Mouse (Mus musculus): Measurements from ENCODE around the gene Mlycd. TPM values are rescaled to one million over a fixed set of nuclear protein-coding genes. Genes with fewer than 3 reads are reported as not detected.

The Mlycd gene
- polyA plus RNA-seq, 1 experiment from 2014 or later, result 14.2 TPM

GRCm38 (mm10) chr8:119395072-119395950, 633 bp downstream of the Mlycd start:
- Histone ChIP-seq H3K9me3 (replicated peaks; ENCODE audit: control insufficient read depth, low read length) (no peaks in the 10 kb centered on the region), H3K4me2 (peak overlapping the region; percentile 100), H3K27me3 (ENCODE audit: control insufficient read depth, insufficient read depth, low read length) (no peaks in the 10 kb centered on the region), H3K27ac (ENCODE audit: low read depth, low read length) (peak overlapping the region; percentile 84), H3K9ac (ENCODE audit: low read depth, low read length) (peak overlapping the region; percentile 91), H3K4me3 (ENCODE audit: low read depth, low read length) (peak overlapping the region; percentile 87), H3K36me3 (ENCODE audit: control insufficient read depth, insufficient read depth, low read length) (no peaks in the 10 kb centered on the region), H3K4me1 (ENCODE audit: control insufficient read depth, insufficient read depth, low read length) (peaks cover 6% of the 10 kb centered on the region)
- ATAC-seq (replicated peaks; ENCODE audit: insufficient number of reproducible peaks, low FRiP score, low TSS enrichment), result peak; percentile 41
- 4% methylated on average over 74 of the region's 83 CpGs for WGBS (ENCODE audit: insufficient replicate concordance)

- Histone ChIP-seq H3K4me1 (ENCODE audit: control insufficient read depth, insufficient read depth, low read length) (peaks cover 6% of the 10 kb centered on the region), H3K4me2 (no peak overlapping the region), H3K27ac (ENCODE audit: low read depth, low read length) (no peak overlapping the region), H3K9ac (ENCODE audit: low read depth, low read length) (no peak overlapping the region), H3K36me3 (ENCODE audit: control insufficient read depth, insufficient read depth, low read length) (peaks cover 5% of the 10 kb centered on the region), H3K9me3 (replicated peaks; ENCODE audit: control insufficient read depth, low read length) (no peaks in the 10 kb centered on the region), H3K27me3 (ENCODE audit: control insufficient read depth, insufficient read depth, low read length) (no peaks in the 10 kb centered on the region), H3K4me3 (ENCODE audit: low read depth, low read length) (no peak overlapping the region)
- WGBS (ENCODE audit: insufficient replicate concordance), result 87% methylated on average over 9 of the region's 9 CpGs
- ATAC-seq (replicated peaks; ENCODE audit: insufficient number of reproducible peaks, low FRiP score, low TSS enrichment), result no peak
Observed at GRCm38 (mm10) chr8:119398558-119398957, 3.9 kb downstream of the Mlycd start.

GRCm38 (mm10) chr8:119399255-119399654, 4.6 kb downstream of the Mlycd start:
- Histone ChIP-seq H3K4me2 (no peak overlapping the region), H3K27ac (ENCODE audit: low read depth, low read length) (0 out of 2 replicates have a peak overlapping the region, but pooled peaks have one; percentile 35), H3K9ac (ENCODE audit: low read depth, low read length) (no peak overlapping the region), H3K36me3 (ENCODE audit: control insufficient read depth, insufficient read depth, low read length) (peaks cover 5% of the 10 kb centered on the region), H3K4me1 (ENCODE audit: control insufficient read depth, insufficient read depth, low read length) (peaks cover 6% of the 10 kb centered on the region), H3K9me3 (replicated peaks; ENCODE audit: control insufficient read depth, low read length) (no peaks in the 10 kb centered on the region), H3K4me3 (ENCODE audit: low read depth, low read length) (no peak overlapping the region), H3K27me3 (ENCODE audit: control insufficient read depth, insufficient read depth, low read length) (no peaks in the 10 kb centered on the region)
- ATAC-seq (replicated peaks; ENCODE audit: insufficient number of reproducible peaks, low FRiP score, low TSS enrichment), result no peak
- WGBS (ENCODE audit: insufficient replicate concordance), result 67% methylated on average over 6 of the region's 6 CpGs

GRCm38 (mm10) chr8:119400122-119400671, 5.5 kb downstream of the Mlycd start:
- Histone ChIP-seq H3K4me1 (ENCODE audit: control insufficient read depth, insufficient read depth, low read length) (peaks cover 6% of the 10 kb centered on the region), H3K9ac (ENCODE audit: low read depth, low read length) (no peak overlapping the region), H3K4me2 (no peak overlapping the region), H3K27ac (ENCODE audit: low read depth, low read length) (no peak overlapping the region), H3K36me3 (ENCODE audit: control insufficient read depth, insufficient read depth, low read length) (peaks cover 5% of the 10 kb centered on the region), H3K27me3 (ENCODE audit: control insufficient read depth, insufficient read depth, low read length) (no peaks in the 10 kb centered on the region), H3K4me3 (ENCODE audit: low read depth, low read length) (no peak overlapping the region), H3K9me3 (replicated peaks; ENCODE audit: control insufficient read depth, low read length) (no peaks in the 10 kb centered on the region)
- ATAC-seq (replicated peaks; ENCODE audit: insufficient number of reproducible peaks, low FRiP score, low TSS enrichment), result no peak
- 70% methylated on average over 9 of the region's 9 CpGs for WGBS (ENCODE audit: insufficient replicate concordance)

GRCm38 (mm10) chr8:119400904-119401303, 6.2 kb downstream of the Mlycd start:
- peaks cover 5% of the 10 kb centered on the region for H3K36me3 ChIP-seq (ENCODE audit: control insufficient read depth, insufficient read depth, low read length)

GRCm38 (mm10) chr8:119403912-119404311, 9.2 kb downstream of the Mlycd start:
- no peak for ATAC-seq (replicated peaks; ENCODE audit: insufficient number of reproducible peaks, low FRiP score, low TSS enrichment)
- Histone ChIP-seq H3K9me3 (replicated peaks; ENCODE audit: control insufficient read depth, low read length) (no peaks in the 10 kb centered on the region), H3K9ac (ENCODE audit: low read depth, low read length) (no peak overlapping the region), H3K4me3 (ENCODE audit: low read depth, low read length) (no peak overlapping the region), H3K4me1 (ENCODE audit: control insufficient read depth, insufficient read depth, low read length) (no peaks in the 10 kb centered on the region), H3K4me2 (no peak overlapping the region), H3K27ac (ENCODE audit: low read depth, low read length) (no peak overlapping the region), H3K36me3 (ENCODE audit: control insufficient read depth, insufficient read depth, low read length) (peaks cover 5% of the 10 kb centered on the region), H3K27me3 (ENCODE audit: control insufficient read depth, insufficient read depth, low read length) (no peaks in the 10 kb centered on the region)
- WGBS (ENCODE audit: insufficient replicate concordance), result 74% methylated on average over 10 of the region's 10 CpGs

More at GRCm38 (mm10) chr8:119400904-119401303, 6.2 kb downstream of the Mlycd start:
- WGBS (ENCODE audit: insufficient replicate concordance), result 75% methylated on average over 3 of the region's 3 CpGs
- ATAC-seq (replicated peaks; ENCODE audit: insufficient number of reproducible peaks, low FRiP score, low TSS enrichment), result no peak
- Histone ChIP-seq H3K27me3 (ENCODE audit: control insufficient read depth, insufficient read depth, low read length) (no peaks in the 10 kb centered on the region), H3K27ac (ENCODE audit: low read depth, low read length) (no peak overlapping the region), H3K9me3 (replicated peaks; ENCODE audit: control insufficient read depth, low read length) (no peaks in the 10 kb centered on the region), H3K4me1 (ENCODE audit: control insufficient read depth, insufficient read depth, low read length) (peaks cover under 1% of the 10 kb centered on the region), H3K4me2 (no peak overlapping the region), H3K9ac (ENCODE audit: low read depth, low read length) (no peak overlapping the region), H3K4me3 (ENCODE audit: low read depth, low read length) (no peak overlapping the region)

- H3K4me3 ChIP-seq (ENCODE audit: low read depth, low read length), result no peak overlapping the region
- H3K4me2 ChIP-seq, result no peak overlapping the region
- H3K9me3 ChIP-seq (replicated peaks; ENCODE audit: control insufficient read depth, low read length), result no peaks in the 10 kb centered on the region
- H3K36me3 ChIP-seq (ENCODE audit: control insufficient read depth, insufficient read depth, low read length), result peaks cover 10% of the 10 kb centered on the region
- ATAC-seq (replicated peaks; ENCODE audit: insufficient number of reproducible peaks, low FRiP score, low TSS enrichment), result no peak
- no peak overlapping the region for H3K27ac ChIP-seq (ENCODE audit: low read depth, low read length)
- 91% methylated on average over 5 of the region's 5 CpGs for WGBS (ENCODE audit: insufficient replicate concordance)
- no peaks in the 10 kb centered on the region for H3K4me1 ChIP-seq (ENCODE audit: control insufficient read depth, insufficient read depth, low read length)
- no peaks in the 10 kb centered on the region for H3K27me3 ChIP-seq (ENCODE audit: control insufficient read depth, insufficient read depth, low read length)
- H3K9ac ChIP-seq (ENCODE audit: low read depth, low read length), result no peak overlapping the region
Observed at GRCm38 (mm10) chr8:119404648-119405047, 10.0 kb downstream of the Mlycd start.

- Histone ChIP-seq H3K27ac (ENCODE audit: low read depth, low read length) (no peak overlapping the region), H3K4me2 (no peak overlapping the region), H3K4me3 (ENCODE audit: low read depth, low read length) (no peak overlapping the region), H3K36me3 (ENCODE audit: control insufficient read depth, insufficient read depth, low read length) (peaks cover 10% of the 10 kb centered on the region; the same call in 1 of the 2 replicates), H3K9ac (ENCODE audit: low read depth, low read length) (no peak overlapping the region), H3K4me1 (ENCODE audit: control insufficient read depth, insufficient read depth, low read length) (no peaks in the 10 kb centered on the region; the same call in 1 of the 2 replicates), H3K9me3 (replicated peaks; ENCODE audit: control insufficient read depth, low read length) (no peaks in the 10 kb centered on the region), H3K27me3 (ENCODE audit: control insufficient read depth, insufficient read depth, low read length) (no peaks in the 10 kb centered on the region)
- ATAC-seq (replicated peaks; ENCODE audit: insufficient number of reproducible peaks, low FRiP score, low TSS enrichment), result no peak
- WGBS (ENCODE audit: insufficient replicate concordance), result 80% methylated on average over 8 of the region's 8 CpGs
Observed at GRCm38 (mm10) chr8:119408311-119408710, 13.6 kb downstream of the Mlycd start.
